Mouse (Mus musculus) olfactory bulb, adult 2 months (tissue): ENCODE measurements around the gene 4930558C23Rik. TPM values are rescaled to one million over a fixed set of nuclear protein-coding genes. Genes with fewer than 3 reads are reported as not detected.

Experiments
- H3K27ac ChIP-seq: fragments of 200-500 bp; 2 replicates; pipeline ENCODE4 v1.5.1; 2012; ENCODE audit warnings: low read depth, low read length; ENCODE audit not compliant: insufficient read depth
- H3K4me1 ChIP-seq: fragments of 200-500 bp; 2 replicates; pipeline ENCODE4 v1.6.1; 2012; ENCODE audit warnings: low read length; ENCODE audit not compliant: control insufficient read depth, insufficient read depth
- H3K4me3 ChIP-seq: fragments of 200-500 bp; 2 replicates; pipeline ENCODE4 v1.5.1; 2012; ENCODE audit warnings: mild to moderate bottlenecking, low read depth, low read length, moderate library complexity; ENCODE audit not compliant: insufficient read depth
- CTCF ChIP-seq: fragments of 200-500 bp; IDR thresholded peaks from 2 replicates; pipeline ENCODE4 v1.5.1; 2012; ENCODE audit warnings: low read depth, mild to moderate bottlenecking, low read length, moderate library complexity; ENCODE audit not compliant: insufficient read depth
- POLR2A ChIP-seq: fragments of 200-500 bp; IDR thresholded peaks from 2 replicates; pipeline ENCODE4 v1.6.1; 2012; ENCODE audit warnings: mild to moderate bottlenecking, low read depth, low read length, moderate library complexity; ENCODE audit not compliant: insufficient read depth
- whole genome bisulfite sequencing: fragments of 180-500 bp; shearing (Covaris S2); methylation state at CpG from one replicate; pipeline ENCODE4 v1.1.7; 2018; 5-methylcytosine and 5-hydroxymethylcytosine counted together
- polyA plus RNA-seq: library from polyadenylated mRNA; stranded (reverse); fragments of >200 nt; gene quantifications from 2 replicates; pipeline ENCODE4 v1.2.4, GENCODE M21; 2012; ENCODE audit warnings: low replicate concordance; ENCODE audit not compliant: missing spikeins, insufficient read depth, insufficient read length

The 4930558C23Rik gene
- polyA plus RNA-seq, 1 experiment: not detected

- H3K4me3 ChIP-seq: no peak overlapping the region
- no peak for TF ChIP-seq CTCF
- no peak for TF ChIP-seq POLR2A
- no peak overlapping the region for H3K27ac ChIP-seq
- H3K4me1 ChIP-seq: no peaks in the 10 kb centered on the region
- WGBS: 90% methylated on average over 4 of the region's 4 CpGs
These were observed 64.4 kb downstream of the 4930558C23Rik start for GRCm38 (mm10) chr3:95338251-95338650.

- H3K27ac ChIP-seq: no peak overlapping the region
- TF ChIP-seq CTCF (no peak), POLR2A (no peak)
- H3K4me3 ChIP-seq: no peak overlapping the region
- WGBS: 93% methylated on average over 4 of the region's 4 CpGs
- no peaks in the 10 kb centered on the region for H3K4me1 ChIP-seq
These were observed 65.3 kb downstream of the 4930558C23Rik start for GRCm38 (mm10) chr3:95337345-95337744.

Other genes with a start within 250 kb of the 4930558C23Rik start
- not detected in 2 replicates for gene Sema6c, start 242.4 kb downstream of the 4930558C23Rik start, polyA plus RNA-seq
- not detected in 2 replicates for gene Gabpb2, start 184.9 kb downstream of the 4930558C23Rik start, polyA plus RNA-seq
- 164 TPM in 1 of 2 replicates, not detected in the other for gene Cdc42se1, start 174.1 kb downstream of the 4930558C23Rik start, polyA plus RNA-seq
- not detected in 2 replicates for gene Mllt11, start 170.7 kb downstream of the 4930558C23Rik start, polyA plus RNA-seq
- not detected in 2 replicates for gene Gm128, start 161.2 kb downstream of the 4930558C23Rik start, polyA plus RNA-seq
- not detected in 2 replicates for gene Bnipl, start 151.6 kb downstream of the 4930558C23Rik start, polyA plus RNA-seq
- not detected in 2 replicates for gene Mindy1, start 121.5 kb downstream of the 4930558C23Rik start, polyA plus RNA-seq
- not detected in 2 replicates for gene Prune1, start 120.8 kb downstream of the 4930558C23Rik start, polyA plus RNA-seq
- not detected in 2 replicates for gene Anxa9, start 95.7 kb downstream of the 4930558C23Rik start, polyA plus RNA-seq
- not detected in 2 replicates for gene Cers2, start 88.0 kb downstream of the 4930558C23Rik start, polyA plus RNA-seq
- gene Setdb1, start 45.6 kb downstream of the 4930558C23Rik start, polyA plus RNA-seq: not detected in 2 replicates
- gene Arnt, start 31.5 kb upstream of the 4930558C23Rik start, polyA plus RNA-seq: 258 TPM in 1 of 2 replicates, not detected in the other
- gene Ctsk, start 96.4 kb upstream of the 4930558C23Rik start, polyA plus RNA-seq: not detected in 2 replicates
- gene Ctss, start 123.9 kb upstream of the 4930558C23Rik start, polyA plus RNA-seq: not detected in 2 replicates
- gene Hormad1, start 156.8 kb upstream of the 4930558C23Rik start, polyA plus RNA-seq: not detected in 2 replicates
- not detected in 2 replicates for gene Golph3l, start 186.1 kb upstream of the 4930558C23Rik start, polyA plus RNA-seq
- gene Ensa, start 222.2 kb upstream of the 4930558C23Rik start, polyA plus RNA-seq: not detected in 2 replicates